Comparison of ENCODE assay signal across 29 mouse cellular contexts in the genomic region with DNA sequence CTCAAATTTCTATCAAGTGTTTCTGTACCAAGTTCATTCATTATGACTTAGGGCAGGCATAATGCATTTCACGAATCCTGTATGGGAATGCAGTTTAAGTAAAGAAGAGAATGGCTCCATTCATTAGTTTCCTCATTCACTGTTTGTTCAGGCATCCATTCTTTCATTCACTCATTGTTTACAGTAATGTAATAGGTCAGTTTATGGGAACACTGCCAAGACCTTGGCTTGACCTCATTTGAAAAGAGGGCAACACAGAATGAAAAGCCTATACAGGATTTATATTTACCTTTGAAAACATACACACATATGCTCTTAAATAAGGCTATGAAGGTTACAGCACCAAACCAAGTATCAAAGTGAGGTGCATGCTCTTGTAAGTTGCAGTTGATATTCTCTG.
A peak's percentile ranks its signal among the peaks of the same experiment; 100 is the strongest.
DNase-seq lines count a peak whose midpoint lies in the region; ATAC-seq and TF ChIP-seq lines count a peak whose summit lies in the region.
"Had no signal": no experiment of that assay in that cellular context is flagged by ENCODE, and none has a peak within 500 bp of the region (broad histone marks: within the 10 kb centered on the region; RNA-seq: fewer than 3 reads in every experiment).

No protein-coding gene starts in this region.

- no peak overlapping the region for H3K4me3 ChIP-seq in liver, adult 2 months (ENCODE audit: insufficient read depth, low read depth, low read length)
- H3K4me3 ChIP-seq in liver, embryonic 11.5 days (ENCODE audit: low read depth, low read length) = no peak overlapping the region
- no peak overlapping the region for H3K4me3 ChIP-seq in thymus, adult 2 months (ENCODE audit: control insufficient read depth, insufficient read depth, low read length)
- H3K4me3 ChIP-seq: heart, embryonic 13.5 days; hindbrain, embryonic 10.5 days; intestine, embryonic 15.5 days; lung, embryonic 15.5 days; midbrain, embryonic 13.5 days; neural tube, embryonic 13.5 days; stomach, embryonic 15.5 days had no signal

- H3K27ac ChIP-seq in liver, adult 2 months (replicated peaks; ENCODE audit: insufficient read depth, low read depth, low read length) = no peak overlapping the region
- no peak overlapping the region for H3K27ac ChIP-seq in liver, embryonic 11.5 days (ENCODE audit: low read depth, low read length)
- no peak overlapping the region for H3K27ac ChIP-seq in thymus, adult 2 months (ENCODE audit: control insufficient read depth, insufficient read depth, low read length)
- H3K27ac ChIP-seq: heart, embryonic 13.5 days; hindbrain, embryonic 10.5 days; hindbrain, postnatal 0 days; intestine, embryonic 15.5 days; liver, embryonic 14.5 days; lung, embryonic 15.5 days; midbrain, embryonic 13.5 days; neural tube, embryonic 13.5 days; stomach, embryonic 15.5 days had no signal

- intact Hi-C loops in heart, postnatal 36 days (cut with DNase I) = no loop called here

- H3K4me1 ChIP-seq in liver, adult 2 months (ENCODE audit: control insufficient read depth, insufficient read depth, low read length) = no peaks in the 10 kb centered on the region
- H3K4me1 ChIP-seq in liver, embryonic 11.5 days (replicated peaks; ENCODE audit: control insufficient read depth, insufficient read depth, low read length) = no peaks in the 10 kb centered on the region
- H3K4me1 ChIP-seq in thymus, adult 2 months (replicated peaks; ENCODE audit: control insufficient read depth, insufficient read depth, low read length) = no peaks in the 10 kb centered on the region
- H3K4me1 ChIP-seq: heart, embryonic 13.5 days; hindbrain, embryonic 10.5 days; intestine, embryonic 15.5 days; lung, embryonic 15.5 days; midbrain, embryonic 13.5 days; neural tube, embryonic 13.5 days; stomach, embryonic 15.5 days had no signal

- TF ChIP-seq CTCF in liver, adult 2 months (IDR thresholded peaks at IDR 0.05; ENCODE audit: low read depth, low read length) = no peak
- no peak for TF ChIP-seq CTCF in brain, embryonic 14.5 days (IDR thresholded peaks at IDR 0.05; ENCODE audit: borderline replicate concordance, extremely low read depth, insufficient read depth, insufficient read length)
- no peak for TF ChIP-seq CTCF in thymus, adult 2 months (IDR thresholded peaks at IDR 0.05; ENCODE audit: borderline replicate concordance, control insufficient read depth, extremely low read depth, insufficient read depth, low read length, poor library complexity)

- TF ChIP-seq POLR2A in liver, adult 2 months (IDR thresholded peaks at IDR 0.05; ENCODE audit: extremely low read depth, insufficient read depth, low read length) = no peak
- TF ChIP-seq POLR2A in brain, embryonic 14.5 days (IDR thresholded peaks at IDR 0.05; ENCODE audit: borderline replicate concordance, extremely low read depth, insufficient read depth, insufficient read length, poor library complexity, severe bottlenecking) = no peak
- no peak for TF ChIP-seq POLR2A in thymus, adult 2 months (IDR thresholded peaks at IDR 0.05; ENCODE audit: control insufficient read depth, extremely low read depth, insufficient read depth, low read length, poor library complexity)

- H3K36me3 ChIP-seq in liver, adult 2 months (ENCODE audit: control insufficient read depth, insufficient read depth, low read length) = no peaks in the 10 kb centered on the region
- no peaks in the 10 kb centered on the region for H3K36me3 ChIP-seq in liver, embryonic 11.5 days (ENCODE audit: control insufficient read depth, insufficient read depth, low read length)
- H3K36me3 ChIP-seq in thymus, adult 2 months (ENCODE audit: control insufficient read depth, insufficient read depth, low read length) = no peaks in the 10 kb centered on the region
- H3K36me3 ChIP-seq: heart, embryonic 13.5 days; hindbrain, embryonic 10.5 days; intestine, embryonic 15.5 days; lung, embryonic 15.5 days; midbrain, embryonic 13.5 days; neural tube, embryonic 13.5 days; stomach, embryonic 15.5 days had no signal

- H3K9me3 ChIP-seq in liver, embryonic 11.5 days (ENCODE audit: control insufficient read depth, low read length) = no peaks in the 10 kb centered on the region
- H3K9me3 ChIP-seq: heart, embryonic 13.5 days; hindbrain, embryonic 10.5 days; intestine, embryonic 15.5 days; lung, embryonic 15.5 days; midbrain, embryonic 13.5 days; neural tube, embryonic 13.5 days; stomach, embryonic 15.5 days had no signal

- no peak overlapping the region for H3K9ac ChIP-seq in liver, adult 2 months (ENCODE audit: low read depth, low read length)
- H3K9ac ChIP-seq in liver, embryonic 11.5 days (ENCODE audit: low read depth, low read length) = no peak overlapping the region
- H3K9ac ChIP-seq: heart, embryonic 13.5 days; intestine, embryonic 15.5 days; liver, embryonic 14.5 days; lung, embryonic 15.5 days; midbrain, embryonic 13.5 days; neural tube, embryonic 13.5 days; stomach, embryonic 15.5 days had no signal

- 40% methylated on average over 1 of the region's 1 CpGs for WGBS in liver, adult 2 months
- WGBS in liver, embryonic 11.5 days = 74% methylated on average over 1 of the region's 1 CpGs
- 33% methylated on average over 1 of the region's 1 CpGs for WGBS in thymus, adult 2 months

- no peak overlapping the region for H3K4me2 ChIP-seq in liver, embryonic 11.5 days
- H3K4me2 ChIP-seq: heart, embryonic 13.5 days; intestine, embryonic 15.5 days; lung, embryonic 15.5 days; midbrain, embryonic 13.5 days; neural tube, embryonic 13.5 days; stomach, embryonic 15.5 days had no signal

- peak; percentile 5 for DNase-seq in embryo, embryonic 11 days
- DNase-seq in embryo, embryonic 9.5 days (ENCODE audit: extremely low spot score) = no peak
- DNase-seq in liver, adult 2 months (ENCODE audit: extremely low read depth, low read depth, low spot score) = peak; percentile 40
- DNase-seq in liver, embryonic 11.5 days (ENCODE audit: low spot score) = no peak
- peak; percentile 22 for DNase-seq in brain, embryonic 14.5 days (ENCODE audit: low read depth)
- DNase-seq in thymus, adult 2 months = no peak
- no peak for DNase-seq in heart, postnatal 36 days
- DNase-seq: adrenal gland, adult 2 months; adrenal gland, postnatal 36 days; cerebellum, adult 8-10 months; cerebellum, postnatal 36 days; gastrocnemius, postnatal 10 days; heart, postnatal 10 days; kidney, adult 2 months; kidney, postnatal 10 days; layer of hippocampus, postnatal 36 days; left cerebral cortex, postnatal 4 days; right cerebral cortex, postnatal 25 days; thymus, postnatal 25 days had no signal

- no peaks in the 10 kb centered on the region for H3K79me2 ChIP-seq in liver, adult 2 months (ENCODE audit: control insufficient read depth, insufficient read depth, low read length)

- no peak for ATAC-seq in liver, embryonic 11.5 days (replicated peaks; ENCODE audit: low FRiP score)
- ATAC-seq: CD4-positive, CD25-positive, alpha-beta regulatory T cell, adult 4 months; hindbrain, postnatal 0 days; intestine, embryonic 15.5 days; midbrain, embryonic 13.5 days had no signal

- H3K27me3 ChIP-seq in liver, adult 2 months (ENCODE audit: control insufficient read depth, insufficient read depth, low read length) = no peaks in the 10 kb centered on the region
- no peaks in the 10 kb centered on the region for H3K27me3 ChIP-seq in liver, embryonic 11.5 days (replicated peaks; ENCODE audit: control insufficient read depth, insufficient read depth, low read length)
- no peaks in the 10 kb centered on the region for H3K27me3 ChIP-seq in thymus, adult 2 months (ENCODE audit: control insufficient read depth, insufficient read depth, low read length)
- H3K27me3 ChIP-seq: heart, embryonic 13.5 days; intestine, embryonic 15.5 days; lung, embryonic 15.5 days; midbrain, embryonic 13.5 days; neural tube, embryonic 13.5 days; stomach, embryonic 15.5 days had no signal

Comparison
In these comparisons a context has a peak if more than half of its experiments do, and no peak if none do; other contexts are left out.
1. DNase-seq: peak in embryo, embryonic 11 days (single experiment), liver, adult 2 months (single experiment) and brain, embryonic 14.5 days (single experiment); none in embryo, embryonic 9.5 days (single experiment), liver, embryonic 11.5 days (single experiment), thymus, adult 2 months (single experiment) and heart, postnatal 36 days (0 of 2).